Mouse (Mus musculus) spleen, adult 2 months (tissue): ENCODE results near the gene App.

Experiments used
- CTCF ChIP-seq: fragments of 200-500 bp; IDR thresholded peaks from 2 replicates; pipeline ENCODE4 v1.5.1; 2011; ENCODE audit warnings: mild to moderate bottlenecking, inconsistent platforms; ENCODE audit not compliant: insufficient read depth, insufficient read length, insufficient replicate concordance; ENCODE audit errors: extremely low read depth
- POLR2A ChIP-seq: fragments of 200-500 bp; IDR thresholded peaks from 2 replicates; pipeline ENCODE4 v1.6.1; 2011; ENCODE audit warnings: low read depth, low read length, inconsistent platforms

DNA sequence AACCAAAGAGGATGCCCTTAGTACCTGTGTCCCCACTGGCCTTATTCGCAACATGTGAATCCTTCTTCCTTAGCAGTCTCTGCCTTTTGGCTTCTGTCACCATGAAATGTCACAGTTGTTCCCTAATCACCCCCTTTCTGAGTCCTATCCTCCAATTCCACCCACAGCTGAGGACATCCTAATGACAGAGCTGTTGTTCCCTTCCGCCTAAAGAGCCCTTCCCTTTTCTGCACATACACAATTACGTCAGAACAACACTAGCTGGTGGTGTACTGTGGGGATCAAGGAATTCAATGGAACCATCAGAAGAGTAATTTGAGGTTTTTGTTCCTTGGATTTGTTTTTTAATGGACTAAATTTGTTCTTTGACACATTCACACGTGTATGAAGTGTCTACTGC is 48.9 kb downstream of the App start:
- no peak for TF ChIP-seq POLR2A
- TF ChIP-seq CTCF = no peak
